Mouse (Mus musculus): Measurements from ENCODE around the gene Mum1.

Mum1 gene

DNA sequence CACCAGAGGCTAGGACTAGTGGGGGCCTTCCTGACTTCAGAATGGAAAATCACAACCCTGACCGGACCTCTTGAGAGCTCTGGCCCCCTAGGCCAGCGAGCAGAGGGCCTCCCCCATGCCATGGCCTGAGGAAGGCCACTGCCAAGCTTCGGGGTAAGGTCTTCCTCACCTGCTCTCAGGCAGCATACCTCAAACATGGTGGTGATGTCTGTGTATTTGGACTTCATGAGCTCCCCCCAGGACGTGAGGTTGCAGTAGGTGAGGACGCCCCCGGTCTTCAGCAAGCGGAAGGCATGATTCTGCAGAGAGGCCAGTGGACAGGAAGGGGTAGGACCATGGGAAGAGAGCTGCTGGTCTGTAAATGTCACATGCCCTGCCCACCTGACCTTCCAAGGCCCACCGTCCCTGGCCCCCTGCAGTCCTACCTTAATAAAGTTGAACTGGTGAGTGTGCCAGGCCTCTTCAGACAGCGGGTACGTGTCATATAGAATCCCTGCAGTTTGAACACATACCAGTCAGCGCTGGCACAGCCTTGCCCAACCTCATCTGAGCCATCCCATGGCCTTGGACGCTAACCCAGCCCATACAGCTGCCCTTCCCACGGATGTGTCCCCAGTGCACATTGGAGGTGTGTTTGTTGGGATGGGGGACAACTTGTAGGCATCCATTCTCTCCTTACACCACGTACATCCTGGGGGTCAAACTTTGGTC is 32.7 kb downstream of the Mum1 start:
- Histone ChIP-seq H3K9me3 (ENCODE audit: low read length) (no peaks in the 10 kb centered on the region), H3K4me1 (replicated peaks; ENCODE audit: low read depth, low read length) (peaks cover 77% of the 10 kb centered on the region), H3K4me3 (replicated peaks; ENCODE audit: low read length) (no peak overlapping the region), H3K27me3 (ENCODE audit: insufficient read depth, low read length) (peaks cover 17% of the 10 kb centered on the region), H3K36me3 (ENCODE audit: insufficient read depth, low read length) (peaks cover 56% of the 10 kb centered on the region)
- TF ChIP-seq CTCF (conservative IDR thresholded peaks at IDR 0.05; ENCODE audit: low read length) (no peak), NANOG (IDR thresholded peaks at IDR 0.05; ENCODE audit: borderline replicate concordance, low read length) (no peak), POU5F1 (IDR thresholded peaks at IDR 0.05; ENCODE audit: borderline replicate concordance, low read length) (no peak)

DNA sequence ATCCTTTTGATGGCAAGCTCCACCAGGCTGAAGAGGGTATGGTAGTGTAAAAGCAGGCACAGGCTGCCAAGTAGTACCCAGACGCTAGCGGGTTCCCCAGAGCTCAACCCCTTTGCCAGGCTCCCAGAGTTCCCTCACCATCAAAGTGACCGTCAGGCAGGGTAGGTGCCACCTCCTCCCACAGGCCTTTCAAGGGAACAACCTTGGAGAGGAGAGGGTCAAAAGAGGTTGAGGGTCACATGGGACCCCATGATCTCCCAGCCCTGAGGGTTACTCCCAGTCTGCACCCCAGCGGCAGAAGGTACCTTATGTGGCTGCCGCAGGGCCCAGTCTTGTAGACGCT is 33.2 kb downstream of the Mum1 start:
- TF ChIP-seq NANOG (IDR thresholded peaks at IDR 0.05; ENCODE audit: borderline replicate concordance, low read length) (no peak), POU5F1 (IDR thresholded peaks at IDR 0.05; ENCODE audit: borderline replicate concordance, low read length) (no peak), CTCF (conservative IDR thresholded peaks at IDR 0.05; ENCODE audit: low read length) (no peak)
- H3K4me3 ChIP-seq (replicated peaks; ENCODE audit: low read length): peak overlapping the region; percentile 80
- H3K4me1 ChIP-seq (replicated peaks; ENCODE audit: low read depth, low read length): peaks cover 77% of the 10 kb centered on the region
- peaks cover 51% of the 10 kb centered on the region for H3K36me3 ChIP-seq (ENCODE audit: insufficient read depth, low read length)
- H3K9me3 ChIP-seq (ENCODE audit: low read length): no peaks in the 10 kb centered on the region
- H3K27me3 ChIP-seq (ENCODE audit: insufficient read depth, low read length): peaks cover 17% of the 10 kb centered on the region

DNA sequence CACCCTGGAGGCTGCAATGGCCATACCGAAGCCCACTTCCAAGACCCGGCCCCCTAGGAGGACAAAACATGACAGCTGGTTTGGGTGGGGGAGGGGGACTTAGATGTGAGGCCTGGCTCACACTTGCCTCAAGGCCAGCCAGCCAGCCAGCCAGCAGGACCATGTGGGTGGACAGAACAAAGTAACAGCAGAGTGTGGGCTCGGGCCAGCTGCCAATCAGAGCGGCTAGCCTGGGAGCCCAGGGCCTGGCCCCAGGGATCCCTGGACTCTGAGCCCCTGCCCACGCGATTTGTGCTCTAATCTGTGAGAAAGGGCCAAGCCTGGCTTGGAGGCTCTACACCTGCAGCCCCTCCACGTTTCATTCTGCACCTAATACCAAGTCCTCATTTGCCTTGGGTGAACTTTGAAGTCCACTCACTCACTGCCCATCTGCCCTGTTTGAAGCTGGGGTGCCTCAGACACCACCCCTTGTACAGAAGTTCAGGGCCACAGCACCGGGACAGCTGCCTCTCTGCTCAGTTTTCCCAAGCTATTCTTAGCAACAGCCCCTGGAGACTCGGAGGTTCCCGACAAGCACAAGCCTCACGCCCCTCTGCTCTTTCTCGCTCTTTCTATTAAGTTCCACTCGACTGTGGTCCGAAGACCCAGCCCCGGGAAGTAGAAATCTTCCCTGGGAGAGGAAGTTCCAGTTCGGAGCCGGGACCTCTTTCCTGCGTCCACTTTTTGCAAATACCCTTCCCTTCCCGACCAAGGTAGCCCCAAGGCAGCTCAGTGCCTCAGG is 33.8 kb downstream of the Mum1 start:
- Histone ChIP-seq H3K9me3 (ENCODE audit: low read length) (no peaks in the 10 kb centered on the region), H3K4me3 (replicated peaks; ENCODE audit: low read length) (peak overlapping the region; percentile 80), H3K36me3 (ENCODE audit: insufficient read depth, low read length) (peaks cover 45% of the 10 kb centered on the region), H3K27me3 (ENCODE audit: insufficient read depth, low read length) (peaks cover 17% of the 10 kb centered on the region), H3K4me1 (replicated peaks; ENCODE audit: low read depth, low read length) (peaks cover 71% of the 10 kb centered on the region)
- TF ChIP-seq POU5F1 (IDR thresholded peaks at IDR 0.05; ENCODE audit: borderline replicate concordance, low read length): no peak
- no peak for TF ChIP-seq CTCF (conservative IDR thresholded peaks at IDR 0.05; ENCODE audit: low read length)
- TF ChIP-seq NANOG (IDR thresholded peaks at IDR 0.05; ENCODE audit: borderline replicate concordance, low read length): no peak

DNA sequence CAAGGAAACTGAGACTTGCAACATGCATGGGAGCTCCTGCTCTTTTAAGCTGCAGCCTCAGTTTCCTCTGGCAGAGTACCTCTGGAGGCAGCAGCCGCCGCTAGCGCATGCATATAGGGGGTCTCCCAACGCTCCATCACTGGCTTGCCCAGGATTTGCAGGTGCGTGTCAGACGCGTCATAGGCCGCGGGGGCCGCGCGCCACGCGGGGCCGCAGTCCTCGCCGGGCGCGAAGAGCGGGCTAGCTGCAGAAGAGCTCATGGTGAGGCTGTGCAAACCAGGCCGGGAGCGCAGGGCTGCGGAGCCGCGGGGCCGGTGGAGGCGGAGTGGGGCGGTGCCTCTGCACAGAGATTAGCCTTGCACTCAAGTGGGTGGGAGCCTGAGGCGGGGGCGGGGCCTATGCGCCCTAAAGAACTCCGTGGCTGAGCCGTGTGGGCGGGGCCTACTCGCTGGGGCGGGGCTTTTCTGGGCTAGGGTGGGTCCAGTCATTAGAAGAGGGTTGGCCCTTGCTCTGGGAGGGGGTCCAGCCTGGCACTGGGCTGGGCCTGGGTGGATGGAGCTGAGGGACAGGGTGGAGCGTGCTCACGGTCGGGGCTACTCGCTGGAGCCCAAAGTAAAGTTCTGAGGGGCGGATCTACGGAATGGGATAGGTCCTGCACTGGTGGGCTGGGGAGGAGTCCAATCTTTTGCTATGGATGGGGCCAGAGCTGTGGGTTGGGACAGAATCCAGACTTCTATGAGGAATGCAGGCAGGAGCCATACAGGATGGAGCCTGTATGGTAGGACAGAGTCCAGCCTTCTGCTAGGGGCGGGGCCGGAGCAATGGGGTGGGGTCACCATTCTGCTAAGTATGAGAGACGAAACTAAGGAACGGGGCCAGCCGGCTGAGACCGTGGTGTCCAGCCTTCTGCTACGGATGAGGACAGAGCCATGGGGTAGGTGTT is 34.7 kb downstream of the Mum1 start, which contains the start of the genes Gamt and Dazap1:
TSS of gene Gamt (minus strand) at position 371 of the 943 bp plus-strand sequence.
TSS of gene Dazap1 (plus strand) at position 845 of the 943 bp plus-strand sequence.
- Histone ChIP-seq H3K9me3 (ENCODE audit: low read length) (no peaks in the 10 kb centered on the region), H3K4me1 (replicated peaks; ENCODE audit: low read depth, low read length) (peaks cover 67% of the 10 kb centered on the region), H3K4me3 (replicated peaks; ENCODE audit: low read length) (peak within 1 kb of the TSS; percentile 80), H3K36me3 (ENCODE audit: insufficient read depth, low read length) (peaks cover 36% of the 10 kb centered on the region), H3K27me3 (ENCODE audit: insufficient read depth, low read length) (peaks cover 17% of the 10 kb centered on the region)
- no peak for TF ChIP-seq CTCF (conservative IDR thresholded peaks at IDR 0.05; ENCODE audit: low read length)
- no peak for TF ChIP-seq NANOG (IDR thresholded peaks at IDR 0.05; ENCODE audit: borderline replicate concordance, low read length)
- no peak for TF ChIP-seq POU5F1 (IDR thresholded peaks at IDR 0.05; ENCODE audit: borderline replicate concordance, low read length)

DNA sequence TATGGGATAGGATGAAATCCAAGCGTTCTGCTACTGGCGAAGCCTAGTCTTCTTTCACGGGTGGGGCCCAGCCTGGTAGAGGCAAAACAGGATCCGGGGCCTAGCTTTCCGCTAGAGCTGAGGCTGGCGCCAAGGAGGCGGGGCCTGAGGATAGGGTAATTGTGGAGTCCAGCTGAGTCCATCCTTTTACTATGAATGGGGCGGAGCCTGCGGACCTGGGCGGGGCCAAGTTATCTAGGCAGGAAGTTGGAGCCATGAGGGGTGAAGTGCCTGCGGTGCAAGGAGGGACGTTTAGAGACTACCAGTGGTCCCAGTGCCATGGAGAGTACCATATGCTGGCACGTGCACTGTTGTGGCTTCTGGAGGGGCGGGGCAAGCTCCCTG is 35.3 kb downstream of the Mum1 start:
- no peaks in the 10 kb centered on the region for H3K9me3 ChIP-seq (ENCODE audit: low read length)
- peaks cover 35% of the 10 kb centered on the region for H3K36me3 ChIP-seq (ENCODE audit: insufficient read depth, low read length)
- peak overlapping the region; percentile 80 for H3K4me3 ChIP-seq (replicated peaks; ENCODE audit: low read length)
- H3K27me3 ChIP-seq (ENCODE audit: insufficient read depth, low read length): peaks cover 17% of the 10 kb centered on the region
- no peak for TF ChIP-seq NANOG (IDR thresholded peaks at IDR 0.05; ENCODE audit: borderline replicate concordance, low read length)
- TF ChIP-seq CTCF (conservative IDR thresholded peaks at IDR 0.05; ENCODE audit: low read length): no peak
- no peak for TF ChIP-seq POU5F1 (IDR thresholded peaks at IDR 0.05; ENCODE audit: borderline replicate concordance, low read length)
- peaks cover 67% of the 10 kb centered on the region for H3K4me1 ChIP-seq (replicated peaks; ENCODE audit: low read depth, low read length)

DNA sequence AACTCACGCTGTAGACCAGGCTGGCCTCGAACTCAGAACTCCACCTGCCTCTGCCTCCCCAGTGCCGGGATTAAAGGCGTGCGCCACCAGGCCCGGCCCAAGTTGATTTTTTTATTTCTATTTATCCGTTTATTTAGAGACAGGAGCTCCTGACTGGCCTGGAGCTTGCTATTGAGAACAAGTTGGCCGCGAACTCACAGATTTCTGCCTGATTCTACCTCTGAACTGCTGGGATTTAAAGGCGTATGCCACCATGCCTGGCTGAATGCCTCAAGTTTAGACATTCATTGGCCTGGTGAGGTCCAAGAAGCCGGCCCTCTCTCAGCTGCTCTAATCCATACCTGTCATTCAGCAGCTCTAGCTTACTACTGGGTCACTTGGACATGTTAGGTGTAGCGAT is 35.9 kb downstream of the Mum1 start:
- Histone ChIP-seq H3K4me1 (replicated peaks; ENCODE audit: low read depth, low read length) (peaks cover 67% of the 10 kb centered on the region), H3K27me3 (ENCODE audit: insufficient read depth, low read length) (peaks cover 17% of the 10 kb centered on the region), H3K9me3 (ENCODE audit: low read length) (no peaks in the 10 kb centered on the region), H3K4me3 (replicated peaks; ENCODE audit: low read length) (peak overlapping the region; percentile 80), H3K36me3 (ENCODE audit: insufficient read depth, low read length) (peaks cover 34% of the 10 kb centered on the region)
- TF ChIP-seq CTCF (conservative IDR thresholded peaks at IDR 0.05; ENCODE audit: low read length): no peak
- no peak for TF ChIP-seq POU5F1 (IDR thresholded peaks at IDR 0.05; ENCODE audit: borderline replicate concordance, low read length)

DNA sequence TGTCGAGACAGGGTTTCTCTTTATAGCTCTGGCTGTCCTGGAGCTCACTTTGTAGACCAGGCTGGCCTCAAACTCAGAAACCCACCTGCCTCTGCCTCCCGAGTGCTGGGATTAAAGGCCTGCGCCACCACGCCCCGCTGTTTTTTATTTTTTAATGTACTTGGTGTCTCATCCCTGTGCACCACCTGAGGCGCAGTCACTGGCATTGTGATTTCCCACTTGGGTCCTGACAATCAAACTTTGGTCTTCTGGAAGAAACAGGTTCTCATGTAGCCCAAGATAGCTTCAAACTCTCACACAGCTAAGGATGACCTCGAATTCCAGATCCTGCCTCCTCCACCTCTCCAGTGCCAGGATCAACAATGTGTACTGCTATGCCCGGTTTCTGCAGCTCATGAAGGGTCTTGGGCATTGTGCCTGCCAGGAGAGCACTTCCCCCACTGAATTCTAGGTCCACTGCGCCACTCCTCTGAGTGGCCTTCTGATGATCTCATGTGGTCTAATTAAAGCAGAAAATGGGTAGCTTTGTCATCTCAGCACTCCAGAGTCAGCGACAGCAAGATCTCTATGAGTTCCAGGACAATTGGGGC is 36.6 kb downstream of the Mum1 start:
- no peaks in the 10 kb centered on the region for H3K9me3 ChIP-seq (ENCODE audit: low read length)
- TF ChIP-seq POU5F1 (IDR thresholded peaks at IDR 0.05; ENCODE audit: borderline replicate concordance, low read length) (no peak), NANOG (IDR thresholded peaks at IDR 0.05; ENCODE audit: borderline replicate concordance, low read length) (no peak), CTCF (conservative IDR thresholded peaks at IDR 0.05; ENCODE audit: low read length) (no peak)
- H3K36me3 ChIP-seq (ENCODE audit: insufficient read depth, low read length): peaks cover 35% of the 10 kb centered on the region
- H3K27me3 ChIP-seq (ENCODE audit: insufficient read depth, low read length): peaks cover 17% of the 10 kb centered on the region
- peaks cover 69% of the 10 kb centered on the region for H3K4me1 ChIP-seq (replicated peaks; ENCODE audit: low read depth, low read length)
- H3K4me3 ChIP-seq (replicated peaks; ENCODE audit: low read length): no peak overlapping the region; the same call in 1 of the 2 replicates
